Mouse (Mus musculus): ENCODE data around the gene Anapc15.

Anapc15 gene

DNA sequence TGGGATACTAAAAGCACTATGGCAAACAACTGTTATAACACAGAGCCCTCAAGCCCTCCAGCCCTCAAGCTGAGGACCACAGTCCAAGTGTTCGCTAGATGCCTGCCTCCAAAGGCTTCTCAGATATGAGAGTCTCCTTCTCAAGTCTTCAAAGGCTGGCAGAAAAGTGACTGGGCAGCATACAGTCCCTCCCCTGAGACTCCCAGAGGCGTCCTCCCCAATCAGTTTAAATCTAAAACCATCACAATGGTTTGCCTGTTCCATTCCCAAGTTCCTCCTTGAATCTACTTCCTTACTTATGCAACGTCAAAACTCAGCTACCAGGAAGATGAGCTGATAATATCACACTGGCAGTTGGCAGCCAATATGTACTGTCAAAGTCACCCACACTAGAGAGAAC lies at the start of gene Anapc15:
Gene Anapc15, plus strand, starts transcription at position 301 of the 400 bp plus-strand sequence.
- no peak for DNase-seq

DNA sequence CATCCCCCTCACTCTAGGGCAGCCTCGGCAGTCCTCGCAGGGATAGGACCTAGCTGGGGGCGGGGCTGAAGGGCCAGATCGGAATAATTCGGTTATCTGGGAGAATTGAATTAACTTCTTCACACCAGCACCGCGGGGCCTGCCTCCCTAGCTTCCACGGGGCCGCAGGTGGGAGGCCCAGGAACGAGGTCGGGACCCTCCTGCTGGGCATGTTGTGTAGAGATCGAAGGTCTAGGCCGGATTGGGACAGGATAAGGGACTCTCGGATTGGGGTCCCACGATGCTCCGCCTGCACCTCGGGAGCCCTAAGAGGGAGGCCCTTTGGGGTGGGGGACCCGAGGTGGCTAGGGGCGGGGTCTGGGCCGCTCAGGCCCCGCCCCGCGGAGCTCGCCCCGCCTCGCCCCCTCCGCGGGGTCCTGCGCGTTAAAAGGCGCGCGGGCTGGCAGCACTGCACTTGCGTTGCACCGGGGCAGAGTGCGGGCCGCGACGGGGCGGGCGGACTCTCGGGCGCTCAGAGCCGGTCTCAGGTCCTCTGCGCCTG lies 45.6 kb upstream of the Anapc15 start, which contains the start of gene Phox2a:
Gene Phox2a, plus strand, starts transcription at position 453 of the 541 bp plus-strand sequence.
- DNase-seq: no peak

DNA sequence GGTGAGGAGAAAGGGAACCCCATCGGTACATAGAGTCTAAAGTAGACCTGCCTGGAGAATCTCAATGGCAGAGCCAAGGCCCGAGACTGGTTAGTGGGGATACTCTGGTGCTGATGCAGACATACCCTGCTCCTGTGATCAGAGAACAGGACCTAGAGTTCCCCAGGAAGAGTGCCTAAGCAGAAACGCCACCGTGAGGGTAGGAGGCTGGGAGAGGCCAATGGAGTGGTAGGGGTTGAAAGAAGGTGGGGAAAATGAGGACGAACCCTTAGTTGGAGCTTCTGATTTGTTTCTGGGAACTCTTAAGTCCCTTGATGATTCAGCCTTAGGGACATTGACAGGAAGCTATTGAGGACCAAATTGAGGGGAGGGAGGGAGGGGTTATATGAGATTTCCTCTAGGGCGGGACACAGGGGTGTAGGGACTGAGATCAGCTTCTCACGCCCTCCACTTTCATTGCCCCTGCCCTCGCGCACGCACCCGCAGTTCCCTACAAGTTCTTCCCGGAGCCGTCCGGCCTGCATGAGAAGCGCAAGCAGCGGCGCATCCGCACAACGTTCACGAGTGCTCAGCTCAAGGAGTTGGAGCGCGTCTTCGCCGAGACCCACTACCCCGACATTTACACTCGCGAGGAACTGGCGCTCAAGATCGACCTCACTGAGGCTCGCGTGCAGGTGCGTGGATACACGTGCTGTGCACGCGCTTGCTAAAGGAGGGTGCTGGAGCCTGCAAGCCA lies 43.1 kb upstream of the Anapc15 start:
- no peak for DNase-seq

DNA sequence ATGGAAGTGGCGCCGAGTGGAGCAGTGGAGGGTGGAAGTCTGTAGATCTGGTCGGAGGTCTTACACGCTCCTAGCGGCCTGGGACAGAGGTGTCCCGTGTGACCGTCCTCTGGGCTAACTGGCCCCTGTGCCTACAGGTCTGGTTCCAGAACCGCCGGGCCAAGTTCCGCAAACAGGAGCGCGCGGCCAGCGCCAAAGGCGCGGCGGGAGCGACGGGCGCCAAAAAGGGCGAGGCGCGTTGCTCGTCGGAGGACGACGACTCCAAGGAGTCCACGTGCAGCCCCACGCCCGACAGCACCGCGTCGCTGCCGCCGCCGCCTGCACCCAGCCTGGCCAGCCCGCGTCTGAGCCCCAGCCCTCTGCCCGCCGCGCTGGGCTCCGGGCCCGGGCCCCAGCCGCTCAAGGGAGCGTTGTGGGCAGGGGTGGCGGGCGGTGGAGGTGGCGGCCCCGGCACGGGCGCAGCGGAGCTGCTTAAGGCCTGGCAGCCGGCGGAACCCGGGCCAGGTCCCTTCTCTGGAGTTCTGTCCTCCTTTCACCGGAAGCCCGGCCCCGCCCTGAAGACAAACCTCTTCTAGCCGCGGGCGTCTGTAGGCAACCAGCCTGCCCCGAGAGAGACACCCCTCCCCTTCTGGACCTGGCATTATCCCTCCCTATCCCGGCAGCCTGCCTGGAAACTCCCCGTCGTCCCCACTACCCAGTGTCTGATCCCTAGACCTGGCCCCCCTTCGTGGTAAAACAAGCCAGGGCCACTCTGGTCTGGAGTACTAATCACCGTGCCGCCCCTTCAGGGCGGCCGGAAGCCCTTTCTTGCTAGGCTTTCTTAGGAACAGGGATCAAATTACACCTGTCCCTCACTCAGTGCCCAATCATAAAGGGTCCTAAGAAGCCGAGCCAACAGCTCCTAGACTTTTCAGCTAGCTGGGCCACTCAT lies 41.7 kb upstream of the Anapc15 start:
- no peak for DNase-seq

DNA sequence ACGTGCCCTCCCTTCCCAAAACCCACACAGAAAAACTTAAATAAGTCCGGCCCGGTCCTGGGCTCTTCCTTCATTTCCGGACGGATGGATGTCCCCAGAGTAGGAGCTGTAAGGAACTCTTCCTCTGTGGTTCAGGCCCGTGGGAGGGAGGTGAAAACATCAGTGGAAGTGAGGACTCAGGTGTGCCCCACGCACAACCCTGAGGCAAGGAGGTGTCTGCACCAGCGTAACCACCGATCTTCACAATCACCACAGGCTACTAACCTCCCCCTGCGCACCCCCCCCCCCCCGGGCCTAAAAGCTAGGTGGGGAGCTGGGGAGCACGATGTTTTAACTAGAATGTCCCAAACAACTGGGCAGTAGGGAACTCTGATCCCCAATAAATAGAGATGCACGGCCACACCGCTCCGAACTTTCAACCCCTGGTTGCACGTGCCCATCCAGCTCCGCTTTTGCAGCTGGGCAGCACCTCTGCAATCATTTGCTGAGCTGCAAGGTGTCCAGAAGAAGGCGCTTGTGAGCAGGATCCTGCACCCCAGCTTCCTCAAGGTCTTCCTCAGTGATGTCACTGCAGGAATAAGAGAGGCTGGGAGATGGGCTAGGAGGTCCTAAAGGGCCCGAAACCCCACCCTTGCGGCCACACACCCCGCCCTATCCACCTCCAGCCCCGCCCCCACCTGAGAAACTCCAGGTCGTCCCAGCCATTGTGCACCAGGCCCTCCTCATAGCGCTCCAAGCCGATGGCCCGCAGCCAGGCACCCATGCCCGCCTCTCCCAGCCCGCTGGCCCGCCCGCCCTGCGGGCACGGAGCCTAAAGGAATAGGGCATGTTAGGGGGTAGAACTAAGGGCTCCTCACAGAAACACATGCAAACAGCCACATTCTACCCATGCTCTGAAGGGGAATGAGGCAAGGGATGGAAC lies 40.4 kb upstream of the Anapc15 start:
- no peak for DNase-seq

DNA sequence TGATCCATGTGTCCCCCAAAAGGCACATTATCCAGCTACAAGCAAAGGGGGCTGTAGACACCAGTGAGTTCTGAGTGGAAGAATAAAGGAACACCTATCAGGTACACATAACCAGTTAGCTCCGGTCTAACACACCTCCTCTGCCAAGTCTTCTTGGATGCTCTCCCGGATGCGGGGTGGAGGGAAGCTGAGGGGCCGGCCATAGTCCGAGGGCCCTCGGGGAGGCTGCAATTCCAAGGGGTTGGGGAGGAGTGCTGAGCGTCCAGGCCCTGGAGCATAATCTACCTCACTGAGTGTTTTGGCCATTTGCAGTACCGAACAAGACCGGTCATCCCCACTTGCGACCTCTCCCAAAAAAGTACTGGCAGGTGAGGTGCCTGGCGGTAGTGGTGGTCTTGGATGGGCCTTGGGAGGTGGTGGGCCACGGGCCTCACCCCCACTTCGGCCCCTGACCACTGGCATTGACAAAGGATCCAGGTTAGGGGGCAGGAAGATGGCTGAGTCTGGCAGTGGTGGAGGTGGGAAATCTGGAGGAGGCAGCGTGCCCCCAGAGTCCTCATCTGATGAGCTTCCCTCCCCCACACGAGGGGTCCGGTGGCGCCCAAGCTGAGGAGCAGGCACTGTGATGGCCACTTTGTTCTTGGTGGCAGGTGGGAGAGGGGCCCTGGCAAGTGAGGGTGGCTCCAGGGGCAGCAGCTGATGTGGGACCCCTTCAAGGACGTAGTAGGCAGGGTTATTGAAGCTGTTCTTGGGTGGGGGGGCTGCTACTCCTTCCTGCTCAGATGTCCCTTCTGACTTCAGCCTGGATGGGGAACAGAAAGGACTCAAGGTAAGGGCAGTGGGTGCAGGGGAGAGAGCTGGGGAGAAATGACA lies 39.5 kb upstream of the Anapc15 start:
- DNase-seq: no peak

DNA sequence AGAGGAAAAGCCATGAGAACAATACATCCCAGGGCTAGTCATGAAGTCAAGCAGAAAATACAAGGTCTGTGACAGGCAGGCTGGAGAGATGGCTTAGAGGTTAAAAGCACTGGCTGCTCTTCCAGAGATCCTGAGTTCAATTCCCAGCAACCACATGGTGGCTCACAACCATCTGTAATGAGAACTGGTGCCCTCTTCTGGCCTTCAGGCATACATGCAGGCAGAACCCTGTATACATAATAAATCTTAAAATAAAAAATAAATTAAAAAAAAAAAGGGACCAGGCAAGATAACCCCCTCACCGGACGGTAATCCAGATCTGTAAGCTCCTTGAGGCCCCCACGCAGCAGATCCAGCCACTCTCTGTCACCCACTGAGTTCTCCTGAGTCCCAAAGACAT lies 33.1 kb upstream of the Anapc15 start:
- DNase-seq: no peak

DNA sequence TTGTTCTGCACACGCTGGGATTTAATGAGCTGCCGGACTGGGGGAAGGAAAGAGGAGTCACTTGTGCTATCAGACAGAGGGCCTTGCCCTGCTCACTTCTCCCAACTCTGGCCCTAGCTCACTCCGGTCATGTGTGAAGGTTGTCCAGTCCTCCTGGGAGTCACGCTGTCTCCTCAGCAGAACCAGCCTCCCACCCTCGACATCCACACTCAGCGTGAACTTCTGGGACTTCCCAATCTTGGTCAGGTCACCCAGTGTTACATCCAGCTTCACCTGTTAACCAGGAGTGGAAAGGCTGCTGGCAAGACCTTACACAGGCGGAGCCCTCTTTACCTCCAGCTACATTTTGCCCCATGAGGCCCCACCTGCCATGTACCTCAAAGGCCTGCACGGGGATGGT lies 32.1 kb upstream of the Anapc15 start:
- DNase-seq: no peak

DNA sequence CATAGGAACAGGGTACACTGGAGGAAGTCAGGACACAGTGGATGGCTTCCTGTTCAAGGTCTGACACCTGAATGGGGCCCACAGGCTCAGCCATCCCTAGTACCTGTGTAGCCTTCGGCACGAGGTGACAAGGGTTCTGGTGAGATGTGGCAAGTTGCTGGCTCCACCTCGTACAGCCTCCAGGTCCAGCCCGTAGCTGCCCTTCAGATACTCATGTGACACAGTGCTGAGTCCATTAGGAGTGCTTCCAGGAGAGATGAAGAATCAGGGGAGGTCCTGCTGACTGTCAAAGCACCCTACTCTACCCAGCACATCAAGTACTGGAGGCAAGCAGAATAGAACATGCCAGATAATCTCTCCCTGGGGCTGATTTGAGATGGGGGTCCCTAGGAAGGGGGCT lies 31.1 kb upstream of the Anapc15 start:
- DNase-seq: no peak

DNA sequence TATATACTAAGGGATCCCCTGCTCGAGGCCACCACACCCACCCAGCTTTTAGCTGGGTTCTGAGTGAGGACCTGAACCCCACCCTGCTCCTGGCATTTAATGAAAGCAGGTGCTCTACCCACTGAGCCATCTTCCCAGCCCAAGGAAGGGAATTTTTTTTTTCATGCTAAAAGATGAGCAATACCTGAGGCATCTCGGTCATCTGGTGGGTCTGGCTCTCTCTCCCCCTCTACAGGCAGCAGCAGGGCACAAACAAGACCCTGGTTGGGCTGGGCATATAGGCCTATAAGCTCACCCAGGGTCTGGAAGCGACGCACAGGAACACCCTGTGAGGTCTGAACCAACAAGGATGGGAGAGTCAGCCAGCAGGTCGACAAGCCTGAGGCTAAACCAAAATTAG lies 30.2 kb upstream of the Anapc15 start:
- DNase-seq: no peak

DNA sequence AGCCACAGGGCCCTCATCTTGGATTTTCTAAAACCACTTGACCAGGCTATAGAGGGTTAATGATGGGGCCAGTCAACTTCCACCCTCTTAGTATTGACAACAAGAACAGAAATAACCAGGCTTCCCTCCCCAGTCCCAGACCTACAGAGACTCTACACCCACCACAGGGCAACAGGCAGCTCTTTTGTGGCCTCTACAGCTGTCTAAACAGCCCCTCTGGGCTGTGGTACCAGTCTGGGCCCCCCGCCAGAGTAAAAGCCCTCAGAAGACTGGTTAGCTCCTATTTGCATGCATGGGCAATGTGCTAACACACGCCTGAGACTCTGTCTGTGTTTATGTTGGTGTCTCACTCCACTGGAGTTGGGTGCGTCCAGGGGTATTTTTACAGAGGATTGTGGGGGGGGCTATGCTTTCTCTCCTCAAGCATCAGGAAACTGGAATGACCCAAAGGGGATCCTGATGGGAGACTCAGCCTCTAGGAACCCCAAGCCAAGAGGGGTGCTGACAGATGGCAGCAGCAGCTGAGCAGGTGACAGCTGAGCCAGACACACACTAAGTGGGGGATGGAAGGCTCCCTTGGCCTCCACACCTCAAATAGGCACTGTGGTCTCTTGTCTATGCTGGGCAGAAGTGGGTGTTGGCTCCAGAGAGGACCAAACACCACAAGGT lies 29.5 kb upstream of the Anapc15 start:
- no peak for DNase-seq

DNA sequence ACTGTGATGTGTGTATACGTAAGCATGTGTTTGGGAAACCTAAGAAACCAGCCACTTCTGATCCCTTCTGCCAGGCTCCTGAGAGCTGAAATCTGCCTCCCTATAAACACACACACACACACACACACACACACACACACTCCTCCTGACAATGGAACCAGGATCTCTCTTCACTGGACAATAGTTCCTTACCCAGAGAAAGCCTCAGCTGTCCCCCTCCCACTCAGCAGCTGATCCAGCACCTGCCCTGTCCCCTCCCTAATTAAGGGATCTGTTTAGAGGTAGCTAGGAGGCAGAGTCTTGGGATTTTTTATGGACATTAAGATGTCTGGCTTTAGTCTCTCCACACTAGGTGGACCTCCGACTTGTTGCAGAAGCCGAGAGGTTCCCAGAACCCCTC lies 28.6 kb upstream of the Anapc15 start:
- DNase-seq: no peak

DNA sequence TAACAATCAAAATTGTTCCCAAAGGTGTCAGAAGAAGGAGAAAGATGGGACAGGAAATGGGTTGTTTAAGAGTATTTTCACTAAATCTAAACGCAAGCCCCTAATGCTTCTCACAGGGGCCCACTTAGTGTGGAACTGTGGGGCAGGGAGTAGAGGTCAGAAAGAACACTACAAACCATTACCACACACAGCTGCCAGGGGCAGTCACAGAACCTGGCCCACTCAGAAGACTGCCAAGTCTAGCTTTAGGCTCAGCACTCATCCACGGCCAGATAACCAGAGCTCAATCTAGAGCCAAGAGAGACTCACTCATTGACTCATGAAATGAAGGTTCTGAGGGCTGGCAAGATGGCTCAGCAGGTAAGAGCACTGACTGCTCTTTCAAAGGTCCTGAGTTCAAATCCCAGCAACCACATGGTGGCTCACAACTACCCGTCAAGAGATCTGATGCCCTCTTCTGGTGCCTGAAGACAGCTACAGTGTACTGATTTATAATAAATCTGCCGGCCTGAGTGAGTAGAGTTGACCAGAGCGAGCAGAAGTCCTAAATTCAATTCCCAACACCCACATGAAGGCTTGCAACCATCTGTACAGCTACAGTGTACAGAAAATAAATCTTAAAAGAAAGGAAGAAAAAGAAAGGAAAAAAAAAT lies 27.9 kb upstream of the Anapc15 start:
- DNase-seq: no peak

DNA sequence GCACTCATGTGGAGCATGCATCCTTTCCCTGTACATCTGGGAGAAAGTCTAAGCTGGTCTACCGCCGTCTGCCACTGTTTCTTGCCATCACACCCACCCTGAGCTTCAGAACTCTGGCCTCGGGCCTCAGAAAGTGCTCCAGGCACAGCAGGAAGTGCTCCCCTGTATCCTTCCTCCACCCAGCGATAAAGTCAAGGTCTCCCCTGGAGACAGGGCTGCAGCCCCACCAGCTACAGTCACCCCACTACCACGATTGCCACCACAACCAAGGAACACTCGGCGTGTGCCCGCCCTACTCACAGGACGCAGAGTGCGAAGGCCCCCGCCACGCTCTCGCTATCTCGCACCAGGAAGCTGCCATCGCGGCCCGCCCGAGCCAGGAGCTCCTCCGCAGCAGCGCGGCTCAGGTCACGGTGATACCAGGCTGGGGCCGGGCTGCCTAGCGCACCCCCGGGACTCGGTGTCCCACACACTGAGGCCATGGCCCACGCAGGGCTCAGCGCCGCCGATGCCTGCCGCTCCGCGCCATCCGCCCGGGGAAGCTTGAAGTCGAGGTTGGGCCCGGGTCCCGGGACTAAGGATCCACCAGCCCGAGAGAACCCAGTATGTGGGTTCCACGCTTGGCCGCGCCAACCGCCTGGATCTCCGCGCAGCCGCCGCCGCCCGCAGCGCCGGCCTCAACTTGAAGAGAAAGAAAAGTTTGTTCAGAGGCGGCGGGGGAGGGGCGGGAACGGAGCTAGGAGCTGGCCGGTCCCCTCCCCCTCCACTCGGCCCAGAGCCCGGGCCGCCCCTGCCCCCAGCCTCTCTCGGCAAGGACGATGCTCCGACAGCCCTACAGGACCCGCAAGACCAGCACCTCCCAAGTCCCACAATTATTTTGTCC lies 27.0 kb upstream of the Anapc15 start:
- DNase-seq: peak; percentile 32 to 40

DNA sequence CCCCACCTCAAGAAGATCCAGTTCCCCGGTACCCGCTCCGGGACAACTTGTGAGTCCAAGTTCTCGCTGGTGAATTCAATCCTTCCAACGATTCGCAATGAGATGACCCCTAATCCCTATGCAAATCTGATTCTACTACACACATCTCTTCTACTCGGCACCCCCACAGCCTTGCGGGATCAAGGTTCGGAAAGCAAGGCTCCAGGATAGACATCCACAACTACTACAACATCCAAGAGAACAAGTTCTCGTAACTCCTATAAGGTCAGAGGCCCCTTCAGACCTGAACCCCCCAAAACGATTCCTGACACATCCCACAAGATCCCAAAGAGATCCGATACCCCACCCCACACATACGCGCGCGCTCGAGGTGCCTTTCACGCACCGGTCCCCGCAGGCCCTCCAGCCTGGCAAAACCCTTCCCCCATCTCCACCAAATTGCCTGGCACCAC lies 26.3 kb upstream of the Anapc15 start:
- DNase-seq: no peak

DNA sequence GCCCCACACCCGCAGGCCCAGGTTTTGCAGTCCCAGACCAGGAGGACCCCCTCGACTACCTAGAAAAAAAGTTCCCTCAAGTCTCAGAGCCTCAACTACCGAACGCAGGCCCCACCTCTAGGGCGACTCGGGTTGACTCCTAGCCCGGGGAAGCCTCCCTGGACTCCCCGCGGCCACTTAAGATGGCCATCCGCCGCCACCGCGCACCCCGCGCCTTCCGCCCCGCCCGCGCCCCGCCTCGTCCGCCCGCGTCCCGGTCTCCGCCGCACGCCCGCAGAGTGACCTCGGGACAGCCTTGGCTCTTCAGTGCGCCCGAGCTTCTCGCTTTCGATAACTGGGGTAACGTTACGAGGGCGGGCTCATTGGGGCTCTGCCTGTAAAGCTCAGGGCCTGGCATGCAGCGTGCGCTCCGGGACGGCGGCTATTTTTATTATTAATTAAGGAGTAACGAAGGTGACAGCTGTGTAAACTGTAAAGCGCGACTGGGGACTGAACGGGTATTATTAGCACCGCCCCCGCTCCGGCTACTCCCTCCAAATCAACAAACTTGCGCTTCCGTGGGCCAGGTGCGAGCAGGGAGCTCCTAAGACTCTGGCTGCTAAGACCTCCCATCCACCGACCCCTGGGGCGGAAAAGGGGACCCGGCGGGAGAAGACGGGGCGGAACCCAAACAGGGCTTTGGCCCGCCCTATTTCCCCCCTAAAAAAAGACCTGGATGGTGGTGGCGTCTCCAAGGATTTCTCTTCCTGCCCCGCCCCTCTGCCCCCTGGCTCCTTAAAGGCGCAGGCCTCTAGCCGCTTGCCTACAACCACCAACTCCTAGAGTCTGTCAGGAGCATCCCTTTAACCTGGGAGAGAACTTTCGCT lies 25.7 kb upstream of the Anapc15 start, which contains the start of gene Inppl1:
Gene Inppl1, minus strand, starts transcription at position 624 of the 866 bp plus-strand sequence.
- peak in 1 of 2 experiments; percentile 25 for DNase-seq

DNA sequence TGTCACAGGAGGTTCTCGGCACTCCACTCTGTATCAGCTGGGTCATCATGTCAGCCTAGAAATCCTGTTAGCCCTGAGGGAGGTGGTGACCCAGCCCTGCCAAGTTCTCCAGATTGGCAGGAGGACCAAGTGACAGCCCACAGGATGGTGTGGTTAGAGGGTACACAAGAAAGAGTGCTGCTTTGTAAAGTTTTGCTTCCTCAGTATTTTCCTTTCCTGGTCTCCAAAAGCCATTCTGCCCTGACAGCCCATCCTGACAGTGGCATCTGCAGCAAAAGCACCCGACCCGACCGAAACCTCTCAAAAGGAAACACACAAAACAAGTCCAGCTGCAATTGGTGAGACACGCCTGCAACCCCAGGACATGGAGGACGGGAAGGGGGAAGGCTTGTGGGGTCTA lies 19.3 kb upstream of the Anapc15 start:
- no peak for DNase-seq

DNA sequence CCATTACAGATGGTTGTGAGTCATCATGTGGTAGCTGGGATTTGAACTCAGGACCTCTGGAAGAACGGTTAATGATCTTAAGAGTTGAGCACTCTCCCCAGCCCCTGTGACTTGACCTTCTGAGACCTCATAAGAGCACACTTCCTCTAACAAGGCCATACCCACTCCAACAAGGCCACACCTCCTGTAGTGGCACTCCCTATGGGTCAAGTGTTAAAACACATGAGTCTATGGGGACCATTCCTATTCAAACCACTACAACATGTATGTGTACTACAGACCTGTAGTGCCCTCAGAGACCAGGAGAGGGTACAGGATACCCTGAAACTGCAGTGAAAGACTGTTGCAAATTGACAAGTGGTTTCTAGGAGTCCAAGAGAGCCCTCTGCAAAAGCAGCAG lies 15.6 kb upstream of the Anapc15 start:
- DNase-seq: no peak

Measured in thymus, adult 18-20 months (tissue).